Mouse (Mus musculus) megakaryocyte, adult 5-6 weeks (primary cell): ENCODE measurements around the gene Rmdn2. TPM values are rescaled to one million over a fixed set of nuclear protein-coding genes. Genes with fewer than 3 reads are reported as not detected.

Experiments used
- ATAC-seq: 2 replicates; pipeline ENCODE4 v1.8.0; 2016; ENCODE audit warnings: mild to moderate bottlenecking, inconsistent platforms; ENCODE audit not compliant: poor library complexity, severe bottlenecking
- total RNA-seq, 2 experiments: library from RNA; stranded (forward) in 1 of 2; stranded (reverse) in 1 of 2; fragments of 153-499, 151-499 nt in 1 of 2; fragments of 221-1000, 200-1000 nt in 1 of 2; gene quantifications; 2 replicates each; pipeline versions ENCODE4 v1.2.3 to v1.2.4; 2015 to 2017

The Rmdn2 gene
- total RNA-seq, 2 experiments from 2014 or later: 3.8 to 4.4 TPM

DNA sequence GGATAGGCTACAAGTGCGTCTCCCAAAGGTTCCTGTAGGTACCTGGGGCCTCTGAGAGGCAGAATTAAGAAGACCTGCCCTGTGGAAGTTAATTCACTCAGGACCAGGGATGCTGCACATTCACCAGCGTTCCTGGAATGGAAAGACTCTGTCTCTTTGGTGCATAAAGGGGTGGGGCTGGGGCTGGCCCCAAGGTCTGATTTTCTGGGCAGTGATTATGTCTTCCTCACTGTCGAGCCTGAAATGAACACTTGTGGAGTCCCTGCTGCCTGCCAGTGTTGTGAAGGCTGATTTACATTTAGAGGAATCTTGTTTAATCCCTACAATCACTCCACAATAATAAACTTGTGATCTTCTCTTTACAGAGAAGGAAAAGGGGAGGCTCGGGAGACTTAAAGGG, 121.4 kb downstream of the Rmdn2 start:
- ATAC-seq: no peak

DNA sequence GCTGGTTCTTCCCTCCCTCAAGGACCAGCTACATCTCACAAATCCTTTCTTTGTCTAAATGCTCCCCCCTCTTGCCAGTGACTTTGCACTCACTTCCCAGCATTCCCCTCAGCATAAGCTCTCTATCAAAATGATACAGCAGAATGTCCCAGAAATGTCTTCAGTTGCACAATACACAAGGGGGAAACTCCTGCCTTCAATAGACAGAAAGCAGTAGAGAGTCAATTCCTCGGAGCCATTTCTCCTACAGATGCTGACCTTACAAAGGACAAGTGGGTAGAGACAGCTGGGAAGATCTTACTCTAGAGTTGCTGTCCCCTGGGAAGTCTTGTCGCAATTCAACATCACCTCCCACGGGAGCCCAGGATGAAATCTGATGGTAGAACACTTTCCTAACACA, 125.9 kb downstream of the Rmdn2 start:
- ATAC-seq: no peak

- no peak for ATAC-seq
Observed at GRCm38 (mm10) chr17:79738847-79739498, 127.3 kb downstream of the Rmdn2 start.

DNA sequence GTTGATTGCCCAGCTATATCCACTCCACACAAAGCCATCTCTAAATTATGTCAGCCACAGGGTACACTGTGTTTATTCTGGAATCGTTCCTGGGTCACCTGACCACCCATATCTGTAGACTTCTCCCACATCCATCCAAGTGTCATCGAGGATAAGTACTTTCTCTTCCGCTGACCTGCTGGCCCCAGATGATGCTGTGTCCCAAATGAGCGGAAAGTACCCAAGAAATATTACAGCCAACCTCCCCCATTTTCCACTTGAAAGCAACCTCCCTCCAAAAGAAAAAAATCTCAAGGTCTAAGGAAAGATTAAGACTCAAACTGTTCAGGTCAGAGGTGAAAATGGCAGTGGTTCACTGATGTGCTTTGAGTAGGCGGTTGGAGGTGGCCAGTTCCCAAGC, 131.0 kb downstream of the Rmdn2 start:
- no peak for ATAC-seq

Other genes starting within 250 kb of the Rmdn2 start
- 0.49 and 0.98 TPM in 2 replicates for gene Cyp1b1, start 103.2 kb downstream of the Rmdn2 start, total RNA-seq (2015)
- 0.15 and 0.77 TPM in 2 replicates for gene Cyp1b1, start 103.2 kb downstream of the Rmdn2 start, total RNA-seq (2017)